ENCODE assay signal across 9 mouse cellular contexts in genomic region chr16:91352084-91352562, GRCm38 (mm10). TPM values are rescaled to one million over a fixed set of nuclear protein-coding genes. Genes with fewer than 3 reads are reported as not detected.
DNase-seq lines count a peak whose midpoint lies in the region; ATAC-seq and TF ChIP-seq lines count a peak whose summit lies in the region.
"Had no signal": no experiment of that assay in that cellular context is flagged by ENCODE, and none has a peak within 500 bp of the region (broad histone marks: within the 10 kb centered on the region; RNA-seq: fewer than 3 reads in every experiment).

No protein-coding gene starts in this region.

- H3K4me2 ChIP-seq in CH12.LX (ENCODE audit: insufficient read depth, low read depth, poor library complexity, severe bottlenecking), result peak overlapping the region; percentile 56; the same call in 1 of the 2 replicates
- no peak overlapping the region; the same call in 1 of the 2 replicates for H3K4me2 ChIP-seq in heart, embryonic 11.5 days
- H3K4me2 ChIP-seq in lung, postnatal 0 days (replicated peaks; ENCODE audit: low read depth, low read length), result no peak overlapping the region

- peak; percentile 96 to 98 for TF ChIP-seq CTCF in CH12.LX (conservative IDR thresholded peaks at IDR 0.05 in 1 of 2, IDR thresholded peaks at IDR 0.05 in 1 of 2; ENCODE audit: low read depth in 2 of 2, low read length in 2 of 2)
- peak; percentile 90 for TF ChIP-seq CTCF in lung, postnatal 0 days (IDR thresholded peaks at IDR 0.05)

- H3K4me3 ChIP-seq in CH12.LX (replicated peaks in 1 of 3; ENCODE audit: low read depth in 2 of 3, low read length in 2 of 3, poor library complexity in 1 of 3), result no peak overlapping the region
- H3K4me3 ChIP-seq in heart, embryonic 11.5 days (ENCODE audit: low read depth, low read length), result no peak overlapping the region
- H3K4me3 ChIP-seq in lung, postnatal 0 days (ENCODE audit: low read depth, low read length), result no peak overlapping the region

- no peak overlapping the region for H3K9ac ChIP-seq in CH12.LX (ENCODE audit: insufficient read depth, low read depth)
- no peak overlapping the region for H3K9ac ChIP-seq in heart, embryonic 11.5 days (ENCODE audit: low read depth, low read length)
- H3K9ac ChIP-seq in lung, postnatal 0 days (replicated peaks; ENCODE audit: low read depth), result no peak overlapping the region

- in situ Hi-C loops in CH12.LX (cut with MboI; ENCODE audit: low pct_ligation_motif_present, low pct_unique_long_range_greater_than_20kb, low sequenced_read_pairs), result loop anchor here (5.0 to 25.0 kb wide), 3 partner anchors 270 to 935 kb away; partner anchors contain the start of gene Kcne2

- dilution Hi-C loops in CH12.LX (cut with MboI; ENCODE audit: extremely low pct_ligation_motif_present, extremely low pct_unique_long_range_greater_than_20kb, low sequenced_read_pairs), result no loop called here

- whole genome bisulfite sequencing in heart, embryonic 11.5 days (ENCODE audit: insufficient replicate concordance), result 7% methylated on average over 7 of the region's 7 CpGs
- 5% methylated on average over 7 of the region's 7 CpGs for WGBS in lung, postnatal 0 days

- no peak for TF ChIP-seq EP300 in CH12.LX (IDR thresholded peaks at IDR 0.05; ENCODE audit: low read length)
- TF ChIP-seq EP300 in lung, postnatal 0 days (IDR thresholded peaks at IDR 0.05), result no peak

- no peaks in the 10 kb centered on the region for H3K9me3 ChIP-seq in CH12.LX (replicated peaks; ENCODE audit: low read length)
- no peaks in the 10 kb centered on the region for H3K9me3 ChIP-seq in heart, embryonic 11.5 days (replicated peaks; ENCODE audit: control insufficient read depth, low read length)
- H3K9me3 ChIP-seq in lung, postnatal 0 days (ENCODE audit: low read length), result no peaks in the 10 kb centered on the region

- H3K27ac ChIP-seq in CH12.LX (ENCODE audit: insufficient read depth, low read depth), result no peak overlapping the region
- peak overlapping the region; percentile 78 for H3K27ac ChIP-seq in heart, embryonic 11.5 days (ENCODE audit: low read depth, low read length)
- no peak overlapping the region for H3K27ac ChIP-seq in lung, postnatal 0 days (ENCODE audit: low read length)

- H3K79me2 ChIP-seq in CH12.LX (replicated peaks; ENCODE audit: control insufficient read depth, extremely low read depth, insufficient read depth, poor library complexity, severe bottlenecking), result no peaks in the 10 kb centered on the region

- no peak for TF ChIP-seq POLR2A in CH12.LX (IDR thresholded peaks at IDR 0.05; ENCODE audit: low read depth, low read length)

- ATAC-seq in heart, embryonic 11.5 days (replicated peaks; ENCODE audit: insufficient number of reproducible peaks, low FRiP score, low TSS enrichment), result no peak
- no peak for ATAC-seq in lung, postnatal 0 days

- H3K36me3 ChIP-seq in CH12.LX (replicated peaks in 1 of 2; ENCODE audit: control insufficient read depth in 1 of 2, insufficient read depth in 1 of 2, low read length in 1 of 2), result no peaks in the 10 kb centered on the region
- no peaks in the 10 kb centered on the region for H3K36me3 ChIP-seq in heart, embryonic 11.5 days (ENCODE audit: control insufficient read depth, insufficient read depth, low read length)
- no peaks in the 10 kb centered on the region for H3K36me3 ChIP-seq in lung, postnatal 0 days (ENCODE audit: insufficient read depth, low read length)

- DNase-seq in CH12.LX (ENCODE audit: extremely low read depth), result peak; percentile 83
- DNase-seq in adrenal gland, adult 2 months, result peak; percentile 75
- peak; percentile 82 for DNase-seq in embryo, embryonic 9.5 days (ENCODE audit: extremely low spot score)
- peak; percentile 72 for DNase-seq in layer of hippocampus, adult 9-10 months (ENCODE audit: low spot score)
- DNase-seq in lung, postnatal 0 days (ENCODE audit: low spot score), result peak; percentile 79
- peak; percentile 91 for DNase-seq in retina, postnatal 1 day
- peak; percentile 42 to 82 for DNase-seq in urinary bladder, postnatal 4 days (ENCODE audit: low spot score in 2 of 2)

- TF ChIP-seq RAD21 in CH12.LX (IDR thresholded peaks at IDR 0.05; ENCODE audit: low read depth, low read length), result peak; percentile 99

- peaks cover 22 to 43% of the 10 kb centered on the region in 2 experiments for H3K4me1 ChIP-seq in CH12.LX (ENCODE audit: control insufficient read depth in 1 of 2, insufficient read depth in 2 of 2)
- no peaks in the 10 kb centered on the region for H3K4me1 ChIP-seq in heart, embryonic 11.5 days (ENCODE audit: control insufficient read depth, insufficient read depth, low read length)
- no peaks in the 10 kb centered on the region for H3K4me1 ChIP-seq in lung, postnatal 0 days (ENCODE audit: insufficient read depth, low read depth, low read length)

- peaks cover 55% of the 10 kb centered on the region for H3K27me3 ChIP-seq in CH12.LX (replicated peaks)
- peaks cover 19% of the 10 kb centered on the region for H3K27me3 ChIP-seq in heart, embryonic 11.5 days (ENCODE audit: control insufficient read depth, insufficient read depth, low read length)
- H3K27me3 ChIP-seq in lung, postnatal 0 days (replicated peaks; ENCODE audit: insufficient read depth, low read length), result no peaks in the 10 kb centered on the region

TF ChIP-seq in CH12.LX, 34 proteins besides CTCF, POLR2A, EP300 and RAD21 (continues in another document):
- no peak for TF ChIP-seq NRF1 (IDR thresholded peaks at IDR 0.05; ENCODE audit: low read depth, low read length)
- 0 out of 2 replicates have a peak, but pooled peaks have one; percentile 55 for TF ChIP-seq MYC (IDR thresholded peaks at IDR 0.05; ENCODE audit: low read depth, low read length)
- TF ChIP-seq UBTF (IDR thresholded peaks at IDR 0.05; ENCODE audit: low read depth, low read length), result no peak
- no peak for TF ChIP-seq JUN (IDR thresholded peaks at IDR 0.05; ENCODE audit: insufficient read depth, low read depth, low read length)
- TF ChIP-seq NELFE (IDR thresholded peaks at IDR 0.05; ENCODE audit: low read depth, low read length), result peak; percentile 49; the same call in 1 of the 2 replicates
- no peak for TF ChIP-seq ZMIZ1 (IDR thresholded peaks at IDR 0.05; ENCODE audit: low read depth, low read length)
- no peak for TF ChIP-seq JUND (conservative IDR thresholded peaks at IDR 0.05; ENCODE audit: low read depth, low read length)
- TF ChIP-seq MXI1 (IDR thresholded peaks at IDR 0.05; ENCODE audit: low read depth, low read length), result 0 out of 2 replicates have a peak, but pooled peaks have one; percentile 33
- TF ChIP-seq SMC3 (IDR thresholded peaks at IDR 0.05; ENCODE audit: low read depth, low read length), result peak; percentile 98
- TF ChIP-seq IRF4 (IDR thresholded peaks at IDR 0.05; ENCODE audit: low read depth, low read length), result peak; percentile 49; the same call in 1 of the 2 replicates
- TF ChIP-seq E2F4 (IDR thresholded peaks at IDR 0.05; ENCODE audit: insufficient replicate concordance, low read depth, low read length), result no peak
- TF ChIP-seq BHLHE40 (IDR thresholded peaks at IDR 0.05; ENCODE audit: low read depth, low read length), result peak; percentile 39
- no peak for TF ChIP-seq POLR2AphosphoS2 (IDR thresholded peaks at IDR 0.05; ENCODE audit: low read depth, low read length)
- no peak for TF ChIP-seq ZNF384 (IDR thresholded peaks at IDR 0.05; ENCODE audit: low read depth, low read length)
- no peak for TF ChIP-seq HCFC1 (IDR thresholded peaks at IDR 0.05; ENCODE audit: low read depth, low read length)
- TF ChIP-seq RCOR1 (conservative IDR thresholded peaks at IDR 0.05; ENCODE audit: low read depth, low read length), result no peak
- TF ChIP-seq TBP (conservative IDR thresholded peaks at IDR 0.05; ENCODE audit: low read depth, low read length), result no peak
- TF ChIP-seq USF2 (conservative IDR thresholded peaks at IDR 0.05; ENCODE audit: low read depth, low read length), result no peak
- TF ChIP-seq MAX (IDR thresholded peaks at IDR 0.05; ENCODE audit: low read length), result peak; percentile 23; the same call in 1 of the 2 replicates
- TF ChIP-seq ETS1 (conservative IDR thresholded peaks at IDR 0.05; ENCODE audit: low read depth, low read length), result no peak
- TF ChIP-seq MAZ (IDR thresholded peaks at IDR 0.05; ENCODE audit: low read depth, low read length), result peak; percentile 51; the same call in 1 of the 2 replicates
- no peak for TF ChIP-seq GABPA (IDR thresholded peaks at IDR 0.05; ENCODE audit: insufficient replicate concordance, low read depth, low read length)
- no peak for TF ChIP-seq CHD1 (IDR thresholded peaks at IDR 0.05; ENCODE audit: low read depth, low read length)
- no peak for TF ChIP-seq ZKSCAN1 (IDR thresholded peaks at IDR 0.05; ENCODE audit: borderline replicate concordance, low read depth, low read length)
- no peak for TF ChIP-seq KAT2A (IDR thresholded peaks at IDR 0.05; ENCODE audit: insufficient replicate concordance, low read length)
- TF ChIP-seq MAFK (IDR thresholded peaks at IDR 0.05; ENCODE audit: insufficient replicate concordance, low read length), result 0 out of 2 replicates have a peak, but pooled peaks have one; percentile 16
- TF ChIP-seq TCF12 (IDR thresholded peaks at IDR 0.05; ENCODE audit: low read depth, low read length), result 0 out of 2 replicates have a peak, but pooled peaks have one; percentile 25

RNA-seq across cellular contexts. Expression of gene Ifnar2, which starts 20.5 kb away (rescaled TPM):
- total RNA-seq in CH12.LX (2012; rRNA removed), result 25.5 and 34.9 TPM in 2 replicates
- total RNA-seq in CH12.LX (2014; rRNA removed), result 32.0 and 33.1 TPM in 2 replicates
- 33.7 and 34.5 TPM in 2 replicates for polyA plus RNA-seq in CH12.LX (2012; ENCODE audit: insufficient read length, low read depth)
- 100 to 1,000 TPM; 112 to 134 TPM for total RNA-seq in adrenal gland, adult 2 months (2021)
- 225 and 282 TPM in 2 replicates for polyA plus RNA-seq in adrenal gland, adult 2 months (2012; rRNA removed)
- polyA plus RNA-seq in heart, embryonic 11.5 days (2014; fragmentation: Nextera tagmentation; extraction: Ambion mirVana), result 53.9 and 55.6 TPM in 2 replicates
- polyA plus RNA-seq in lung, postnatal 0 days (2015; fragmentation: Nextera tagmentation; extraction: Ambion mirVana), result 94.1 and 104 TPM in 2 replicates

RNA-seq across cellular contexts. Expression of gene Gm21970, which starts 39.4 kb away (rescaled TPM):
- total RNA-seq in CH12.LX (2012; rRNA removed) (not detected in 2 replicates), CH12.LX (2014; rRNA removed) (not detected in 2 replicates)
- polyA plus RNA-seq in CH12.LX (2012; ENCODE audit: insufficient read length, low read depth), result not detected in 2 replicates
- under 1 TPM in 1 of 2 experiments, not detected in 1; 0.69 TPM for total RNA-seq in adrenal gland, adult 2 months (2021)
- not detected in 2 replicates for polyA plus RNA-seq in adrenal gland, adult 2 months (2012; rRNA removed)
- not detected in 2 replicates for polyA plus RNA-seq in heart, embryonic 11.5 days (2014; fragmentation: Nextera tagmentation; extraction: Ambion mirVana)
- polyA plus RNA-seq in lung, postnatal 0 days (2015; fragmentation: Nextera tagmentation; extraction: Ambion mirVana), result 0.45 TPM in 1 of 2 replicates, not detected in the other
- polyA plus RNA-seq: heart, embryonic 14.5 days had no signal

RNA-seq across cellular contexts. Expression of gene Il10rb, which starts 53.8 kb away (rescaled TPM):
- total RNA-seq in CH12.LX (2012; rRNA removed) (27.5 and 32.1 TPM in 2 replicates), CH12.LX (2014; rRNA removed) (34.8 and 36.1 TPM in 2 replicates)
- 35.6 and 37.9 TPM in 2 replicates for polyA plus RNA-seq in CH12.LX (2012; ENCODE audit: insufficient read length, low read depth)
- total RNA-seq in adrenal gland, adult 2 months (2021), result 100 to 1,000 TPM; 255 to 258 TPM
- polyA plus RNA-seq in adrenal gland, adult 2 months (2012; rRNA removed), result 97.1 and 107 TPM in 2 replicates
- 38.6 and 46.9 TPM in 2 replicates for polyA plus RNA-seq in heart, embryonic 11.5 days (2014; fragmentation: Nextera tagmentation; extraction: Ambion mirVana)
- 90.5 and 106 TPM in 2 replicates for polyA plus RNA-seq in lung, postnatal 0 days (2015; fragmentation: Nextera tagmentation; extraction: Ambion mirVana)
